Mouse (Mus musculus) frontal cortex, adult 2 months (tissue): ENCODE measurements around the gene Ehd2. TPM values are rescaled to one million over a fixed set of nuclear protein-coding genes. Genes with fewer than 3 reads are reported as not detected.
A peak's percentile ranks its signal among the peaks of the same experiment; 100 is the strongest.

Experiments used
- DNase-seq, 2 experiments: peaks; one replicate each; pipeline ENCODE4 v3.0.0; 2022; ENCODE audit warnings: low spot score in 1 of 2; ENCODE audit errors: extremely low spot score in 1 of 2
- polyA plus RNA-seq: library from polyadenylated mRNA; depleted of rRNA; stranded (reverse); fragments of >200 nt; gene quantifications from 2 replicates; pipeline ENCODE4 v1.2.3, GENCODE M21; 2012; rRNA removed

The Ehd2 gene
- 5.0 and 5.6 TPM in 2 replicates for polyA plus RNA-seq

DNA sequence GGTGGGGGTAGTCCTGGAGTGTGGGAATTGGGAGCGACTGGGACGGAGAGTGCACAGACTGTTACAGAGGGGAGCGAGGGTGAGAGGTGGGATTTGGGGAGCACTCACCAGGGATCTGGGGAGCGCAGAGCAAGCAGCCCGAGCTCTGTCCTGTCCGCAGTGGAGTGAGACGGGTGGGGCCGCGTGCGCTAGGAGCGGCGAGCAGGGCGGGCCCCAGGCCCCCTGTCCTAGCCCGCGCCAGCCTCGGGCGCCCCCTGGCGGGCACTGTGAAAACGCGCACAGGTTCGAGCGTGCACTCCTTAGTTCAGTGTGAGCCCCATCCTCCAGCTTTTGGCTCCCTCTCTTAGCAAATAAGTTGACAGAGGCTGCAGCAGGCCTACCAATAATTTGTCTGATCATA, at the start of gene Ehd2:
TSS of gene Ehd2 (minus strand) at position 256 of the 400 bp plus-strand sequence.
- peak in 1 of 2 experiments; percentile 63 for DNase-seq

DNA sequence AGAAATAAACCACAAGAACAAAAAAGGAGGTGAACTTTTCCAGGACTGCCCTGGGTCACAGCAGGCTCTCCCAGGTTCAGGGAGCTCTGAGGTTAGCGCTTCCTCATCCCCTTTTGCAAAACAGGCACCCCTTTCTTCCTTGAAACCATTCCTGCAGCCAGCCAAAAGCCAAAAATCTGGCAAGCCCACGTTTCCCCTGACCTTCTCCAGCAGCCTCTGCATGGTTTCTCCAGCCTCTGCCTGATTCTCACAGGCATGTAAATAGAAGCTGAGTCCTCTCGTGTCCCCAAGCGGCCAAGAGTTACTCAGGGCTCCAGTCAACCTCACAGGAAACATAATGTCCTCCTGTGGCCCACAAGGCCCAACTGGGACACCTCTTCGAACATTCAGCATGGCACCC, 48.0 kb upstream of the Ehd2 start:
- DNase-seq = no peak

GRCm38 (mm10) chr7:16014521-16015175, 47.3 kb upstream of the Ehd2 start:
- DNase-seq = no peak

DNA sequence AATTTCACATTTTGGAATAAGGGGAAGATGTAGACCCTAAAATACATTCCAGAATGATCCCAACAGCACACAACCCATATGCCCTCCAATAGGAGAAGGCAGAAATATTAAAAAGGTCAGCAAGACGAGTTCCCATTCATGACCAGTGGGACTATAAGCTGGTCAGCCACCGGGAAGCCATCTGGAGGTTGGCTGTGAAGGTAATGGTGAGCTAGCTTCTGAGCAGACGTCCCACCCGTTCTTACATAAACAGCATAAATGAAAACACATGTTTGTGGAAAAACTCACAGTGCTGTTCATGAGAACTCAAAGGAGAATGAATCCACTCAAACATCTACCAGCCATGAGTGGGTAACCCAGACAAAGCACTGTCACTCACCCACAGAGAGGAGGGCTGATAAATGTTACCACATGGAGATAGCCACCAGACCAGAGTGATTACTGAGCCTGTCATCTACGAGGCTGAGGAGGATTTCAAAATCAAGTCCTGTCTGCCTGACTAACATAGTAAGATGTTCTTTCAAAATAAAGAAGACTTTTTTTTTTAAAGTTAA, 46.4 kb upstream of the Ehd2 start:
- DNase-seq = no peak

DNA sequence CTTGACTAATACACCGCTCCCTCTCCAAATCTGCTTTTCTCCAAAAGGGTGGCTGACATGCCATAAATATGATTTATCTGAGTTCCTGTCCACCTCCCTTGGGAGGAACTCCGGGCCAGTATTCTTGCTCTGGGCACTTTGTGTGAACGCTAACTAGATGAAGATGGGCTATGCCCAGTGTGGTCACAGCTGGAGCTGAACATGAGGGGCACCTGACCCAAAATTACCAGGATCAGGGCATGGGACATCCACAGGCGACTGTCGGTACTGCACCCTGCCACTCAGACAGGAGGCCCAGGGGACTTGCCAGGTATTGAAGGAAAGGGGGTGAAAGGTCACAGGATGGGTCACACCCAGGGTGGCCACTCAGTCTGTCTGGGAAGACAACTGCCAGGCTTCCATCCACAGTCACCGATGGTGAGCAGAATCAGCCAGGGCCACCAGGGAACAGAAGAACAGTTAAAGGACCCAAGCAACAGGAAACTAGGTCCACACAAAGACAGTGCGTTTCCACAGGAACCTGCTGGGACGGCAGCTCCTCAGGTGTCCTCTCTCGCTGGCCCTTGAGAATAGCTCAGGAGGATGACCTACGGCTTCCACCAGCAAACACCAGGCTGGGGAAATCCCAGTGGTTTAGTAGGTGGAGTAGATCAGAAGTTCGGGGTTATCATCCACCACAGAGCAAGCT, 45.4 kb upstream of the Ehd2 start:
- no peak for DNase-seq

- DNase-seq = no peak
Measured at GRCm38 (mm10) chr7:16011418-16012085, 44.2 kb upstream of the Ehd2 start.

GRCm38 (mm10) chr7:16010649-16011048, 43.3 kb upstream of the Ehd2 start:
- no peak for DNase-seq

- no peak for DNase-seq
Measured at GRCm38 (mm10) chr7:16009636-16010035, 42.3 kb upstream of the Ehd2 start.

DNA sequence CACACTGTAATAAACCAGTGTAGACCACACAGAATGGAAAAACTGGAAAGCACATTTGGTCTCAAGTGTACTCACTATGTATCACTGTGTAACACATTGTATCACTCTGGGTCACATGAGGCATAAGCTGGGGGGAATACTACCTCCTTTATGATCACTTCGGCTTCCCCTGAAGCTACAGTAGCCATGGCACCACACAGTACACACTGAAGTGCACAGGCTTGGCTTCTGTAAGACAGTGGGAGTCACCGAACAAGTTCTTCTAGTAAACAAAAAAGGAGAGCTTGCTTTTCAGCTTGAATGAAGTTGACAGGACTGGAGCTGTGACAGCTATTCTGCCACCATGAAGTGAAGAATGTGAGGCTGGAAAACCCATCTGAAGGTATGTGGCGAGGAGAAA, 37.7 kb upstream of the Ehd2 start:
- no peak for DNase-seq

GRCm38 (mm10) chr7:16004177-16004856, 37.0 kb upstream of the Ehd2 start:
- DNase-seq = no peak

GRCm38 (mm10) chr7:16003032-16003431, 35.7 kb upstream of the Ehd2 start:
- DNase-seq = no peak

- peak; percentile 71 to 86 for DNase-seq
Measured at GRCm38 (mm10) chr7:16002171-16002570, 34.8 kb upstream of the Ehd2 start.

DNA sequence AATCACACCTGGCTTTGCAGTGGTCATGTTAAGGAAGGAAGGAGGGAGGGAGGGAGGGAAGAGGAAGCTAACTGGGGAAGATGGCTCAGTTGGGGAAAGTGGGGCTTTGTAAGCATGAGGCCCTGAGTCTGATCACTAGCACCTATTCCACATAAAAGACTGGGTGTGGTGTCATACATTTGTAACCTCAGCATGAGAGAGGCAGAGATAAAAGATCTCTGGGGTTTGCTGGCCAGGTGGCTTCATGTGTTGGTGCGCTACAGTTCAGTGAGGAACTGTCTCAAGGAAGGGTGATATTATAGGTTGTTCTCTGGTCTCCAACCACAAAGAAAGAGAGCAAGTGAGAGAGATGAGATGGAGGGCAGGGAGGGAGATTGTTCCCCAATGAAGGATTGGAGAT, 34.3 kb upstream of the Ehd2 start:
- DNase-seq = no peak

- DNase-seq = no peak
Measured at GRCm38 (mm10) chr7:15993789-15994188, 26.4 kb upstream of the Ehd2 start.

GRCm38 (mm10) chr7:15993152-15993551, 25.8 kb upstream of the Ehd2 start:
- DNase-seq = no peak

DNA sequence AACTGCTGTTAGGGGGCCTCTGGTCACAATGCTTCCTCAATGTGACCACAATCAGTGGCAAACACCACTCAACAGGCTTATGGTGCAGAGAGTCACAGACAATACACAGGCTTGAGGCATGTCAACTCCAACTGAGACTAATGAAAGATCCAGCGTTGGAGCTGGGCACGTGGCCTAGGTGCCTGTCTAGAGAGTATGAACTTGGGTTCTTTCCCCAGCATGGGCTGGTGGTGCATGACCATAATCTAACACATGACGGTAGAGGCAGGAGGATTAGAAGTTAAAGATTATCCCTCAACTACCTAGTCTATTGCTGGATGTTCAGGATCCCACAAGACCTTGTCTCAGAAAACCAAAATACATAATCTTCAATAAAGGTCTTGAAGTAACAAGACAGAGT, 24.4 kb upstream of the Ehd2 start:
- no peak for DNase-seq

GRCm38 (mm10) chr7:15987661-15988356, 20.4 kb upstream of the Ehd2 start:
- DNase-seq = peak in 1 of 2 experiments; percentile 47

GRCm38 (mm10) chr7:15982729-15983407, 15.5 kb upstream of the Ehd2 start:
- DNase-seq = peak in 1 of 2 experiments; percentile 64

DNA sequence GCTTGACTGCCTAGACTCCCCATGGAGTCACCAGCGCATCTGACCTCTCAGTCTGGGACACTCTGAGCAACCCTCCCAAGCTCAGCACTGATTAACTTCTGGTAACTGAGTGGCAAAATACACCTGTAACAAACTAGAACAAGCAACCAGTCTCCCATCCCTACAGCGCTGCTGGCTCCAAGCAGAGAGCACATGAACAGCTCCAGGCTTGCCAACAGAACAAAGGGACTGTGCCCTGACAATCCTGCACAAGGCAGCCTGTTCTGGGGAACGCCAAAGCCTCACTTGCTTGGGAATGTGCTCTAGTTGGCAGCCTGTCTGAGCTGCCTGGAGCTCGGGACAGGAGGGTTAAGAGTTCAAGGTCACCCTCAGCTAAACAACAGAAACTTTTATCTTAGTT, 14.2 kb upstream of the Ehd2 start:
- no peak for DNase-seq

DNA sequence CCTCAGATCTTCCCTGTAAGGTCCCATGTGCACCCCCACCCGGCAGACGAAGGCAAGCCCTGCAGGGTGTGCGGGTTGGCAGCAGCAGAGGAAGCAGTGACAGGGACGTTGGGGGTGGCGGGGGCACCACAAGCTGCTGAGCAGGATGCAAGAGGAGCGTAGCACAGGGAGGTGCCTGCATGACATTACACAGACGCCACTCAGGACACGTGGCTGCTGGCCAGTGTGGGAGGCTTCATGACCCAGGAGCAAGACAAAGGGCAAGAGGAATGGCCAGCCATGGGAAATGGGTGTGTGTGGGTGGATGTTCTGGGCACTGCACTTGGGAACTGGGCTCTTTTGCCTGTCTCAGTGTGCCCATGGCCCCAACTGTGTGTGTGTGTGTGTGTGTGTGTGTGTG, 12.9 kb upstream of the Ehd2 start:
- peak; percentile 41 to 68 for DNase-seq
